In the genomic region with DNA sequence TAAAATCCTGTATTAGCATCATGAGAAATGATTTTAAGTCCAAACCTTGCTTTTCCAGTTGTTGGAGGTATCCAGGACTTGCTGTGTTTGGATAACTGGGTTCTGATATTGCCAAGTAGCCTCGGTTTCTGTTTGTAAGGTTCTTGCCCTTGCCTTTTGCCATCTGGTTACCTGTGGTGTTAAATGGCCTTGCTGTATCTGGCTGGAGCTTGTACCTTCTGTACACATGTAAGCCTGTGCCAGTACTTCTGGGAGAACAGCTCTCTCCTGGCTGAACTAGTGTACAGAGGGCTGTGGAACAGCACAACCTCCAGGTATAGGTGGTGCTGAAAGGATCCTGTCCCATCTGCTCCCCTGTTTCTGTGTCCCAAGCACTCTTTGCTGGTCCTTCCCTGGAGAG, we compare ENCODE assay signal across 50 mouse cellular contexts. TPM values are rescaled to one million over a fixed set of nuclear protein-coding genes. Genes with fewer than 3 reads are reported as not detected.
"Had no signal": no experiment of that assay in that cellular context is flagged by ENCODE, and none has a peak within 500 bp of the region (broad histone marks: within the 10 kb centered on the region; RNA-seq: fewer than 3 reads in every experiment).

No protein-coding gene starts in this region.

- H3K36me3 ChIP-seq: heart, embryonic 12.5 days; heart, embryonic 13.5 days; heart, embryonic 15.5 days; hindbrain, embryonic 10.5 days; hindbrain, embryonic 12.5 days; hindbrain, embryonic 13.5 days; hindbrain, embryonic 15.5 days; intestine, embryonic 15.5 days; kidney, embryonic 15.5 days had no signal

- H3K4me3 ChIP-seq: heart, embryonic 12.5 days; heart, embryonic 13.5 days; heart, embryonic 15.5 days; hindbrain, embryonic 10.5 days; hindbrain, embryonic 12.5 days; hindbrain, embryonic 13.5 days; hindbrain, embryonic 15.5 days; intestine, embryonic 15.5 days; kidney, embryonic 15.5 days; layer of hippocampus, adult 2 months; left cerebral cortex, adult 2 months had no signal

- DNase-seq: heart, postnatal 10 days; heart, postnatal 14 days; heart, postnatal 36 days; heart, postnatal 4 days; kidney, adult 11 months; kidney, adult 18-20 months; kidney, adult 2 months; kidney, adult 8-10 months; kidney, adult 9 months; kidney, postnatal 10 days; kidney, postnatal 14 days; kidney, postnatal 25 days; kidney, postnatal 36 days; kidney, postnatal 4 days; layer of hippocampus, adult 9-11 months; layer of hippocampus, postnatal 36 days had no signal

- H3K27ac ChIP-seq: heart, embryonic 13.5 days; heart, embryonic 15.5 days; hindbrain, embryonic 10.5 days; hindbrain, embryonic 12.5 days; hindbrain, embryonic 13.5 days; hindbrain, embryonic 14.5 days; hindbrain, embryonic 15.5 days; hindbrain, postnatal 0 days; intestine, embryonic 15.5 days; kidney, embryonic 15.5 days; kidney, postnatal 0 days; layer of hippocampus, adult 2 months; left cerebral cortex, adult 2 months had no signal

- H3K9ac ChIP-seq: heart, embryonic 12.5 days; heart, embryonic 13.5 days; heart, embryonic 15.5 days; hindbrain, embryonic 12.5 days; hindbrain, embryonic 13.5 days; hindbrain, embryonic 14.5 days; hindbrain, embryonic 15.5 days; intestine, embryonic 15.5 days; kidney, embryonic 15.5 days had no signal

- H3K27me3 ChIP-seq: heart, embryonic 12.5 days; heart, embryonic 13.5 days; heart, embryonic 15.5 days; hindbrain, embryonic 12.5 days; hindbrain, embryonic 13.5 days; hindbrain, embryonic 15.5 days; intestine, embryonic 15.5 days; kidney, embryonic 15.5 days had no signal

- H3K4me1 ChIP-seq: heart, embryonic 12.5 days; heart, embryonic 13.5 days; heart, embryonic 15.5 days; hindbrain, embryonic 10.5 days; hindbrain, embryonic 12.5 days; hindbrain, embryonic 13.5 days; hindbrain, embryonic 15.5 days; intestine, embryonic 15.5 days; kidney, embryonic 15.5 days had no signal

RNA-seq across cellular contexts. Expression of a gene that starts 27.7 kb away (rescaled TPM):
- total RNA-seq: heart, postnatal 10 days; heart, postnatal 14 days; heart, postnatal 25 days; heart, postnatal 36 days; heart, postnatal 4 days; hematopoietic stem cell, adult 5-6 weeks; hindbrain, postnatal 0 days; layer of hippocampus, adult 18-20 months; layer of hippocampus, adult 2 months; layer of hippocampus, adult 8-10 months; layer of hippocampus, postnatal 10 days; layer of hippocampus, postnatal 14 days; layer of hippocampus, postnatal 25 days; layer of hippocampus, postnatal 36 days; left cerebral cortex, adult 18-20 months; left cerebral cortex, adult 2 months had no signal
- polyA plus RNA-seq: heart, embryonic 11.5 days; heart, embryonic 12.5 days; heart, embryonic 13.5 days; heart, embryonic 14.5 days; heart, embryonic 15.5 days; heart, embryonic 16.5 days; heart, postnatal 0 days; hindbrain, embryonic 10.5 days; hindbrain, embryonic 11.5 days; hindbrain, embryonic 12.5 days; hindbrain, embryonic 13.5 days; hindbrain, embryonic 14.5 days; hindbrain, embryonic 15.5 days; hindbrain, embryonic 16.5 days; hindbrain, postnatal 0 days; inflammation-experienced regulatory T-cells, adult 6 months; intestine, embryonic 14.5 days; intestine, embryonic 15.5 days; intestine, embryonic 16.5 days; kidney, adult 2 months; kidney, embryonic 14.5 days; kidney, embryonic 15.5 days; kidney, embryonic 16.5 days; kidney, postnatal 0 days; large intestine, adult 2 months had no signal
